Comparison of ENCODE assay signal across 21 mouse cellular contexts in the genomic region with DNA sequence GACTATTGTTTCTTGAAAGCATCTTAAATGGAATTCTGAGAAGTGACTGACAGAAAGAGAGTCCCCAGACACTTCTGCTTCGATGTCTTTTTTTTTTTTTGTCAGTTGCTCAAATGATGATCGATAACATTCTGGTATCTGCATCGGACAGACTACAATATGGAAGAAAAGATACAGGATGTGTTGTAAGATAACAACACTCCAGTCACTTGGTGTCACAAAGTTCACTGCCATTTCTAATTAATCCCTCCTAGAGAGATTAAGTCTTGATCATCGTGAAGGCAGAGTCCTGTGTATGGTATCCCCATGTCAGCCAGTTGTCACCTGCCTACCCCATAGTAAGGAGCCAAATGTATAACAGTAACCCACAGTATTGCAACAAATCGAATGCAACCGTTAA. TPM values are rescaled to one million over a fixed set of nuclear protein-coding genes. Genes with fewer than 3 reads are reported as not detected.
DNase-seq lines count a peak whose midpoint lies in the region; ATAC-seq and TF ChIP-seq lines count a peak whose summit lies in the region.
"Had no signal": no experiment of that assay in that cellular context is flagged by ENCODE, and none has a peak within 500 bp of the region (broad histone marks: within the 10 kb centered on the region; RNA-seq: fewer than 3 reads in every experiment).

No protein-coding gene starts in this region.

- H3K4me3 ChIP-seq in liver, embryonic 12.5 days, result no peak overlapping the region
- no peak overlapping the region; the same call in 1 of the 2 replicates for H3K4me3 ChIP-seq in G1E (ENCODE audit: low read depth, low read length)
- no peak overlapping the region for H3K4me3 ChIP-seq in liver, embryonic 14.5 days (ENCODE audit: insufficient read depth in 1 of 2, low read depth in 2 of 2, low read length in 2 of 2)
- H3K4me3 ChIP-seq: embryonic facial prominence, embryonic 10.5 days; forebrain, embryonic 13.5 days; heart, embryonic 12.5 days; hindbrain, embryonic 15.5 days had no signal

- H3K9ac ChIP-seq in liver, embryonic 12.5 days, result no peak overlapping the region
- no peak overlapping the region for H3K9ac ChIP-seq in liver, embryonic 14.5 days (replicated peaks)
- H3K9ac ChIP-seq: forebrain, embryonic 13.5 days; forebrain, postnatal 0 days; heart, embryonic 12.5 days; hindbrain, embryonic 15.5 days had no signal

- H3K27ac ChIP-seq in liver, embryonic 12.5 days, result no peak overlapping the region
- H3K27ac ChIP-seq in liver, embryonic 14.5 days, result no peak overlapping the region
- H3K27ac ChIP-seq: embryonic facial prominence, embryonic 10.5 days; forebrain, embryonic 13.5 days; hindbrain, embryonic 15.5 days had no signal

- H3K4me1 ChIP-seq in liver, embryonic 12.5 days, result no peaks in the 10 kb centered on the region
- peaks cover 55% of the 10 kb centered on the region for H3K4me1 ChIP-seq in G1E (ENCODE audit: insufficient read depth, low read depth, low read length)
- H3K4me1 ChIP-seq in liver, embryonic 14.5 days (replicated peaks; ENCODE audit: control insufficient read depth in 2 of 2, insufficient read depth in 2 of 2, low read length in 1 of 2), result 0 out of 4 replicates have a peak, but pooled peaks cover 0 to 4% of the 10 kb centered on the region in 2 experiments
- H3K4me1 ChIP-seq: embryonic facial prominence, embryonic 10.5 days; forebrain, embryonic 13.5 days; heart, embryonic 12.5 days; hindbrain, embryonic 15.5 days had no signal

- WGBS in liver, embryonic 12.5 days (ENCODE audit: insufficient replicate concordance), result 55% methylated on average over 6 of the region's 6 CpGs
- WGBS in liver, embryonic 14.5 days (ENCODE audit: insufficient replicate concordance), result 49% methylated on average over 6 of the region's 6 CpGs

- H3K27me3 ChIP-seq in liver, embryonic 12.5 days (replicated peaks), result no peaks in the 10 kb centered on the region
- no peaks in the 10 kb centered on the region for H3K27me3 ChIP-seq in G1E (ENCODE audit: insufficient read depth, low read length)
- no peaks in the 10 kb centered on the region for H3K27me3 ChIP-seq in liver, embryonic 14.5 days (ENCODE audit: control insufficient read depth, insufficient read depth, low read length)
- H3K27me3 ChIP-seq: forebrain, embryonic 13.5 days; heart, embryonic 12.5 days; hindbrain, embryonic 15.5 days had no signal

- TF ChIP-seq EP300 in liver, embryonic 14.5 days (IDR thresholded peaks at IDR 0.05; ENCODE audit: low read depth), result no peak

- TF ChIP-seq POLR2A in brain, embryonic 14.5 days (IDR thresholded peaks at IDR 0.05; ENCODE audit: borderline replicate concordance, extremely low read depth, insufficient read depth, insufficient read length, poor library complexity, severe bottlenecking), result no peak

- no peaks in the 10 kb centered on the region for H3K36me3 ChIP-seq in liver, embryonic 12.5 days
- H3K36me3 ChIP-seq in G1E (replicated peaks), result no peaks in the 10 kb centered on the region
- H3K36me3 ChIP-seq in liver, embryonic 14.5 days (replicated peaks; ENCODE audit: control insufficient read depth, insufficient read depth, low read depth), result no peaks in the 10 kb centered on the region
- H3K36me3 ChIP-seq: embryonic facial prominence, embryonic 10.5 days; heart, embryonic 12.5 days; hindbrain, embryonic 15.5 days had no signal

- H3K9me3 ChIP-seq in liver, embryonic 12.5 days (replicated peaks), result no peaks in the 10 kb centered on the region
- no peaks in the 10 kb centered on the region for H3K9me3 ChIP-seq in G1E (replicated peaks)
- no peaks in the 10 kb centered on the region for H3K9me3 ChIP-seq in liver, embryonic 14.5 days (ENCODE audit: control insufficient read depth, low read length)
- H3K9me3 ChIP-seq: embryonic facial prominence, embryonic 10.5 days; forebrain, embryonic 13.5 days; heart, embryonic 12.5 days; hindbrain, embryonic 15.5 days had no signal

- TF ChIP-seq CTCF in G1E (IDR thresholded peaks at IDR 0.05; ENCODE audit: low read depth, low read length), result no peak
- TF ChIP-seq CTCF in brain, embryonic 14.5 days (IDR thresholded peaks at IDR 0.05; ENCODE audit: borderline replicate concordance, extremely low read depth, insufficient read depth, insufficient read length), result no peak
- TF ChIP-seq CTCF in liver, embryonic 14.5 days (IDR thresholded peaks at IDR 0.05; ENCODE audit: low read depth), result no peak

- H3K4me2 ChIP-seq in liver, embryonic 12.5 days, result no peak overlapping the region
- no peak overlapping the region for H3K4me2 ChIP-seq in liver, embryonic 14.5 days (ENCODE audit: low read depth)
- H3K4me2 ChIP-seq: forebrain, embryonic 13.5 days; heart, embryonic 12.5 days; hindbrain, embryonic 15.5 days had no signal

- DNase-seq in liver (no peak), G1E (ENCODE audit: low spot score) (peak; percentile 5)
- DNase-seq in brain, embryonic 14.5 days (ENCODE audit: low read depth), result peak; percentile 13
- DNase-seq in liver, embryonic 14.5 days (ENCODE audit: low read depth in 3 of 3, low spot score in 3 of 3), result peak in 1 of 3 experiments; percentile 0
- DNase-seq in cerebellum, postnatal 4 days (ENCODE audit: low spot score in 2 of 2), result no peak
- no peak for DNase-seq in kidney, adult 8-10 months
- DNase-seq: adrenal gland, postnatal 14 days; cerebellum, adult 11 months; cerebellum, adult 9-10 months; cerebellum, postnatal 25 days; forebrain, postnatal 0 days; gastrocnemius, postnatal 25 days; heart, postnatal 36 days had no signal

- peak; percentile 63 for ATAC-seq in liver, embryonic 12.5 days
- ATAC-seq in G1E (ENCODE audit: extremely low read depth, insufficient number of reproducible peaks, low FRiP score, poor library complexity, severe bottlenecking), result peak; percentile 84
- ATAC-seq in liver, embryonic 14.5 days (ENCODE audit: insufficient read depth), result peak; percentile 53; the same call in 1 of the 2 replicates
- ATAC-seq: activated CD4-positive, CD25-positive, alpha-beta regulatory T cell, adult 4 months; forebrain, embryonic 13.5 days; forebrain, postnatal 0 days; intestine, embryonic 16.5 days; Patski had no signal

RNA-seq across cellular contexts. Expression of gene Gstcd, which starts 59.8 kb away (rescaled TPM):
- polyA plus RNA-seq in liver, embryonic 12.5 days (2016; fragmentation: Nextera tagmentation; extraction: Ambion mirVana), result 5.9 and 6.3 TPM in 2 replicates
- total RNA-seq in G1E (2014; fragmentation: Nextera tagmentation) (59.9 and 64.0 TPM in 2 replicates), G1E (2017) (24.5 and 24.7 TPM in 2 replicates)
- polyA plus RNA-seq in G1E (2012), result 11.8 and 14.9 TPM in 2 replicates
- 10.6 and 11.3 TPM in 2 replicates for polyA plus RNA-seq in brain, embryonic 14.5 days (2012; rRNA removed)
- polyA plus RNA-seq in liver, embryonic 14.5 days (2012; rRNA removed), result 3.7 and 5.3 TPM in 2 replicates
- 2.3 and 3.0 TPM in 2 replicates for polyA plus RNA-seq in liver, embryonic 14.5 days (2014; fragmentation: Nextera tagmentation; extraction: Ambion mirVana)

RNA-seq across cellular contexts. Expression of gene Ints12, which starts 60.0 kb away (rescaled TPM):
- 11.7 and 12.5 TPM in 2 replicates for polyA plus RNA-seq in liver, embryonic 12.5 days (2016; fragmentation: Nextera tagmentation; extraction: Ambion mirVana)
- total RNA-seq in G1E (2014; fragmentation: Nextera tagmentation) (41.6 and 50.2 TPM in 2 replicates), G1E (2017) (21.5 and 24.3 TPM in 2 replicates)
- polyA plus RNA-seq in G1E (2012), result 1.4 and 1.8 TPM in 2 replicates
- polyA plus RNA-seq in brain, embryonic 14.5 days (2012; rRNA removed), result 15.1 and 16.2 TPM in 2 replicates
- 4.3 and 6.9 TPM in 2 replicates for polyA plus RNA-seq in liver, embryonic 14.5 days (2012; rRNA removed)
- polyA plus RNA-seq in liver, embryonic 14.5 days (2014; fragmentation: Nextera tagmentation; extraction: Ambion mirVana), result 8.9 and 9.7 TPM in 2 replicates

Comparison
In these comparisons a context has a peak if more than half of its experiments do, and no peak if none do; other contexts are left out.
1. DNase-seq: peak in G1E (single experiment) and brain, embryonic 14.5 days (single experiment); none in liver (single experiment), cerebellum, postnatal 4 days (0 of 2) and kidney, adult 8-10 months (0 of 2).
2. Peak in every context shown above with its lines, with median percentiles within 50 percentile points of each other: ATAC-seq.